Mouse (Mus musculus) erythroblast, embryonic 14.5 days (primary cell): ENCODE results near the gene Cdk14. TPM values are rescaled to one million over a fixed set of nuclear protein-coding genes. Genes with fewer than 3 reads are reported as not detected.

Experiments
- H3K27me3 ChIP-seq: 2 replicates; pipeline ENCODE4 v1.6.1; 2012; ENCODE audit warnings: inconsistent platforms; ENCODE audit not compliant: control insufficient read depth
- H3K36me3 ChIP-seq: 2 replicates; pipeline ENCODE4 v1.6.1; 2012; ENCODE audit warnings: mild to moderate bottlenecking, inconsistent platforms; ENCODE audit not compliant: control insufficient read depth
- H3K4me1 ChIP-seq: 2 replicates; pipeline ENCODE4 v1.6.1; 2012; ENCODE audit warnings: inconsistent platforms; ENCODE audit not compliant: control insufficient read depth
- H3K4me3 ChIP-seq: replicated peaks from 2 replicates; pipeline ENCODE3; 2012; ENCODE audit warnings: moderate library complexity, mild to moderate bottlenecking, inconsistent platforms
- H3K9me3 ChIP-seq: 2 replicates; pipeline ENCODE4 v1.6.1; 2012; ENCODE audit warnings: low read length, inconsistent platforms, mixed read lengths; ENCODE audit not compliant: control insufficient read depth
- GATA1 ChIP-seq: IDR thresholded peaks from 2 replicates; pipeline ENCODE4 v1.6.1; 2012; ENCODE audit warnings: low read length, inconsistent platforms, mixed read lengths
- TAL1 ChIP-seq: IDR thresholded peaks from 3 replicates; pipeline ENCODE4 v1.6.1; 2012; ENCODE audit warnings: low read length, inconsistent platforms, mixed read lengths
- polyA plus RNA-seq: library from polyadenylated mRNA; stranded (reverse); fragments of >175 nt; gene quantifications from 2 replicates; pipeline ENCODE4 v1.2.3, GENCODE M21; 2012

Cdk14 gene
- polyA plus RNA-seq, 1 experiment = not detected

GRCm38 (mm10) chr5:5303102-5303670 is 116.9 kb downstream of the Cdk14 start:
- no peak overlapping the region for H3K4me3 ChIP-seq
- TF ChIP-seq GATA1 (no peak), TAL1 (no peak)

GRCm38 (mm10) chr5:5301571-5302079 is 118.5 kb downstream of the Cdk14 start:
- TF ChIP-seq GATA1 (no peak), TAL1 (no peak)
- Histone ChIP-seq H3K27me3 (no peaks in the 10 kb centered on the region), H3K4me1 (no peaks in the 10 kb centered on the region), H3K4me3 (no peak overlapping the region), H3K9me3 (no peaks in the 10 kb centered on the region), H3K36me3 (no peaks in the 10 kb centered on the region)

More at GRCm38 (mm10) chr5:5303102-5303670, 116.9 kb downstream of the Cdk14 start:
- H3K9me3 ChIP-seq = no peaks in the 10 kb centered on the region
- no peaks in the 10 kb centered on the region for H3K27me3 ChIP-seq
- no peaks in the 10 kb centered on the region for H3K36me3 ChIP-seq
- H3K4me1 ChIP-seq = no peaks in the 10 kb centered on the region

- Histone ChIP-seq H3K9me3 (no peaks in the 10 kb centered on the region), H3K36me3 (no peaks in the 10 kb centered on the region), H3K4me1 (no peaks in the 10 kb centered on the region), H3K27me3 (no peaks in the 10 kb centered on the region), H3K4me3 (no peak overlapping the region)
- TF ChIP-seq TAL1 (no peak), GATA1 (no peak)
These were observed 119.1 kb downstream of the Cdk14 start for GRCm38 (mm10) chr5:5300998-5301397.

DNA sequence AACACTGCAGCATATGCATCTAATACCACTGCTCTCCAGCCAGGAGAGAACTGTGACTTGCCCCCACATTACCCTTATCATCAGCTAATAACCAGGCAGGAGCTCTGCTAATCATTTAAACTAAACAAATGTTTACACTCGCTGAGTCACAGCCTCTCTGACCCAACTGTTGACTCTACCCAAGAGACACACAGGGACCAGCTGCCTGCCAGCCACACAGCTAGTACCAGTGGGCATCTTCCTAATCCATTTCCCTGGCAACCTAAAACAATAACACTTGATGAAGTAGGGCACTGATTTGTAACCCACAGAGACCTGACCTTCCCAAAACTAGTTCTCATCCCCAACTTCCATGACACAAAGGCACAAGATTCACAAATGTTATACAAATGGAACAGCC is 119.8 kb downstream of the Cdk14 start:
- Histone ChIP-seq H3K4me1 (no peaks in the 10 kb centered on the region), H3K9me3 (no peaks in the 10 kb centered on the region), H3K4me3 (no peak overlapping the region), H3K27me3 (no peaks in the 10 kb centered on the region), H3K36me3 (no peaks in the 10 kb centered on the region)
- TF ChIP-seq GATA1 = no peak
- no peak for TF ChIP-seq TAL1

DNA sequence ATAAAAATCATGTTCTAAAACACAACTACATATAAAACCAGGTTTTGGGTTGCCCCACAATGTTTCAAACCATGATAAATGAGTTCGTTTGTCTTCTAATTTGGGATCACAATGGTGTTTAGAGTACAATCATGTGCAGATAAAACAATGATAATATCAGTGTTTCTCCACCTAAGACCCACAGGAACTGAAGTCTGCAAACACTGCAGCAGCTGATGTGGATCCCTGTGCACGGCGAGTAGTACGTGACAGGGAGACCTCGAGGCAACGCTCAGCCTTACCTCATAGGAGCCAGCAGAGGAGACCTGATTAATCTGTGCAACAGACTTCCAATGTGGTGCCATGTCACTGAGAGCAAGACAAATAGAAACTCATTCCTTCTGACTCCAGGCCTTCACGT is 122.9 kb downstream of the Cdk14 start:
- H3K4me3 ChIP-seq = no peak overlapping the region
- H3K27me3 ChIP-seq = no peaks in the 10 kb centered on the region
- no peaks in the 10 kb centered on the region for H3K36me3 ChIP-seq
- H3K4me1 ChIP-seq = no peaks in the 10 kb centered on the region
- TF ChIP-seq TAL1 (no peak), GATA1 (no peak)
- H3K9me3 ChIP-seq = no peaks in the 10 kb centered on the region

- no peaks in the 10 kb centered on the region for H3K36me3 ChIP-seq
- H3K9me3 ChIP-seq = no peaks in the 10 kb centered on the region
- no peaks in the 10 kb centered on the region for H3K4me1 ChIP-seq
- no peak overlapping the region for H3K4me3 ChIP-seq
- TF ChIP-seq GATA1 (no peak), TAL1 (no peak)
- no peaks in the 10 kb centered on the region for H3K27me3 ChIP-seq
These were observed 123.3 kb downstream of the Cdk14 start for GRCm38 (mm10) chr5:5296773-5297172.

GRCm38 (mm10) chr5:5292830-5293542 is 127.1 kb downstream of the Cdk14 start:
- TF ChIP-seq TAL1 (no peak), GATA1 (no peak)
- no peaks in the 10 kb centered on the region for H3K36me3 ChIP-seq
- no peak overlapping the region for H3K4me3 ChIP-seq
- H3K27me3 ChIP-seq = no peaks in the 10 kb centered on the region
- no peaks in the 10 kb centered on the region for H3K9me3 ChIP-seq
- H3K4me1 ChIP-seq = no peaks in the 10 kb centered on the region

DNA sequence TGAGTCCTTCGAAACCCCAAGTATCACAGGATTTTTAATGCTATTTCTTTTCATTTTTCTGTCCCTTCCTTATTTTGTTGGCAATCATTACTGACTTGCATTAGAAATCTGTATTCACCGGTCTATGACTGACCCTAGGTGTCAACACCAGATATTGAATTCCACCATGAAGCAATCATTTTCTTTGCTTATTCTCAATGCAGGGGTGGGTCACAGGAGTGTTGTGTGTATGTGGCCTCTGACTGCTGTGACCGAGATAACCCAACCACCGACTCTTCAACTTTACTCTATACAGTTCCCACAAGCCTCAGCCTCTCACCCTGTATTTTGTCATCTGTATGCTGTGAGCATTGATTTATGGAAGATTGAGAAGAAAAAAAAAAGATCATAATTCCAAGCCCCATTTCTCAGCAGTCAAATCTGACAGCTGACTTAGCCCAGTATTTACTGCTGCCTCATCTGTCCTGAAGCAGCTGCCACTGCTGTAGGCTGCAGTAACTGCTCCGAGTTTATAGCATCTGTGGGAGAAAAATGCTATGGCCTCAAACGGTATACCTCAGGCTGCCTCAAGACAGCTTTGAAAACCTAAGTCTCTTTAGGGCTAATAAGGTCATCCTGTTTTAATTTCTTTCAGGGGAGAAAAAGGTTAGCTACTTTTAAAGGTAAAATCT is 128.7 kb downstream of the Cdk14 start:
- no peaks in the 10 kb centered on the region for H3K36me3 ChIP-seq
- H3K9me3 ChIP-seq = no peaks in the 10 kb centered on the region
- no peak overlapping the region for H3K4me3 ChIP-seq
- no peaks in the 10 kb centered on the region for H3K4me1 ChIP-seq
- no peaks in the 10 kb centered on the region for H3K27me3 ChIP-seq
- TF ChIP-seq TAL1 (no peak), GATA1 (no peak)

GRCm38 (mm10) chr5:5290714-5291113 is 129.4 kb downstream of the Cdk14 start:
- no peak overlapping the region for H3K4me3 ChIP-seq
- no peaks in the 10 kb centered on the region for H3K9me3 ChIP-seq
- H3K27me3 ChIP-seq = no peaks in the 10 kb centered on the region
- H3K36me3 ChIP-seq = no peaks in the 10 kb centered on the region
- no peaks in the 10 kb centered on the region for H3K4me1 ChIP-seq
- TF ChIP-seq GATA1 (no peak), TAL1 (no peak)
